Mouse (Mus musculus): ENCODE measurements around the gene Rtel1. TPM values are rescaled to one million over a fixed set of nuclear protein-coding genes. Genes with fewer than 3 reads are reported as not detected.

The Rtel1 gene
- polyA plus RNA-seq, 1 experiment from 2014 or later: 72.4 TPM

DNA sequence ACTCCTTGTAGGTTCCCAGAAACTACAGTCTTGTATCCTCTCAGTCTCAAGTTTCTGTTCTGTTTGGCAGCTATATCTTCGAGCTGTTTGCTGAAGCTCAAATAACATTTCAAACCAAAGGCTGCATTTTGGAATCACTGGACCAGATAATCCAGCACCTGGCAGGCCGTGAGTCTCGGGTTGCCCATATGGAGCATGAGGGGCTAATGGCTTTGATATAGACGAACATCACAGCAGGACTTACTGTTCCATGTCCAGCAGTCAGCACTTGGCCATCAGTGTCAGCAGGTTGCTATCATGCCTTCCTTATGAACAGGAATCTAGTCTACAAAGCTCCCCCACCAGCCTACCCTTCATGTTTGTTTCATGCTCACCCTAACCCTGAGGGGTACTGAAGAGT, 20.9 kb downstream of the Rtel1 start:
- H3K4me1 ChIP-seq: no peaks in the 10 kb centered on the region
- no peak for DNase-seq (ENCODE audit: low spot score)
- H3K27me3 ChIP-seq (replicated peaks; ENCODE audit: low read depth, poor library complexity, severe bottlenecking): no peaks in the 10 kb centered on the region
- no peaks in the 10 kb centered on the region for H3K9me3 ChIP-seq
- no peak overlapping the region for H3K4me3 ChIP-seq
- WGBS: 86% methylated on average over 4 of the region's 4 CpGs
- no peak overlapping the region for H3K27ac ChIP-seq (replicated peaks)
- H3K36me3 ChIP-seq (replicated peaks): peaks cover 95% of the 10 kb centered on the region

GRCm38 (mm10) chr2:181342766-181343165, 23.2 kb downstream of the Rtel1 start:
- peaks cover 95% of the 10 kb centered on the region for H3K36me3 ChIP-seq (replicated peaks)
- no peak overlapping the region for H3K27ac ChIP-seq (replicated peaks)
- no peak overlapping the region for H3K4me3 ChIP-seq
- no peak for DNase-seq (ENCODE audit: low spot score)
- H3K27me3 ChIP-seq (replicated peaks; ENCODE audit: low read depth, poor library complexity, severe bottlenecking): no peaks in the 10 kb centered on the region
- no peaks in the 10 kb centered on the region for H3K9me3 ChIP-seq
- WGBS: 97% methylated on average over 6 of the region's 6 CpGs
- H3K4me1 ChIP-seq: no peaks in the 10 kb centered on the region

DNA sequence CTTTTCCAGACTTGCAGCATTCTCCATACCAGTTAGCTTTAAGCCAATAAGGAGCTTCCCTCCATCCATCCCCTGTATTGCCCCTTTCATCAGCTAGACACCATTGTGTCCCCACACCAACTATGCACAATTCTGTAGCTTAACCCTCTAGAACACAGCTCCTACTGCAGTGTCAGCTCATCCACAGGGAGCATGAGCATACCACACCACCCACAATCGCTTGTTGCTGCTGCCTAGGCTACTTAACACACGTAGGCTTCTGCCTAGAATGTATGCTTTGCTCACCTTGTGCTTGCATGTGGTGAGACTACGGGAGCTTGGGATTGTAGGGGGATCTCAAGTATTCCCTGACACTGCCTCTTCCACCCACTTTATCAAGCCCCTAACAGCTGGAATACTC, 37.2 kb downstream of the Rtel1 start:
- 81% methylated on average over 3 of the region's 3 CpGs for WGBS
- Histone ChIP-seq H3K4me3 (no peak overlapping the region), H3K4me1 (no peaks in the 10 kb centered on the region), H3K9me3 (no peaks in the 10 kb centered on the region), H3K27me3 (replicated peaks; ENCODE audit: low read depth, poor library complexity, severe bottlenecking) (no peaks in the 10 kb centered on the region), H3K36me3 (replicated peaks) (peaks cover 100% of the 10 kb centered on the region), H3K27ac (replicated peaks) (no peak overlapping the region)
- no peak for DNase-seq (ENCODE audit: low spot score)

GRCm38 (mm10) chr2:181363946-181364345, 44.4 kb downstream of the Rtel1 start:
- DNase-seq (ENCODE audit: low spot score): no peak
- no peaks in the 10 kb centered on the region for H3K27me3 ChIP-seq (replicated peaks; ENCODE audit: low read depth, poor library complexity, severe bottlenecking)
- H3K9me3 ChIP-seq: no peaks in the 10 kb centered on the region
- peaks cover 38% of the 10 kb centered on the region for H3K4me1 ChIP-seq
- H3K27ac ChIP-seq (replicated peaks): no peak overlapping the region
- peak overlapping the region; percentile 85 for H3K4me3 ChIP-seq
- 72% methylated on average over 3 of the region's 3 CpGs for WGBS
- H3K36me3 ChIP-seq (replicated peaks): peaks cover 64% of the 10 kb centered on the region

GRCm38 (mm10) chr2:181364487-181364859, 44.9 kb downstream of the Rtel1 start:
- H3K9me3 ChIP-seq: no peaks in the 10 kb centered on the region
- peak overlapping the region; percentile 85 for H3K4me3 ChIP-seq
- WGBS: 11% methylated on average over 14 of the region's 14 CpGs
- no peak for DNase-seq (ENCODE audit: low spot score)
- H3K36me3 ChIP-seq (replicated peaks): peaks cover 64% of the 10 kb centered on the region
- H3K27me3 ChIP-seq (replicated peaks; ENCODE audit: low read depth, poor library complexity, severe bottlenecking): no peaks in the 10 kb centered on the region
- H3K27ac ChIP-seq (replicated peaks): peak overlapping the region; percentile 92
- peaks cover 38% of the 10 kb centered on the region for H3K4me1 ChIP-seq

GRCm38 (mm10) chr2:181364860-181365596, 45.5 kb downstream of the Rtel1 start, which contains the start of the genes Zgpat and Arfrp1:
Gene Zgpat (plus strand): TSS chr2:181364928.
Gene Arfrp1 (minus strand): TSS chr2:181365404.
- H3K27me3 ChIP-seq (replicated peaks; ENCODE audit: low read depth, poor library complexity, severe bottlenecking): no peaks in the 10 kb centered on the region
- peaks cover 64% of the 10 kb centered on the region for H3K36me3 ChIP-seq (replicated peaks)
- WGBS: under 1% methylated on average over 71 of the region's 71 CpGs
- H3K4me3 ChIP-seq: peak within 1 kb of the TSS; percentile 85
- H3K4me1 ChIP-seq: peaks cover 38% of the 10 kb centered on the region
- peak; percentile 94 for DNase-seq (ENCODE audit: low spot score)
- H3K9me3 ChIP-seq: no peaks in the 10 kb centered on the region
- peak within 1 kb of the TSS; percentile 92 for H3K27ac ChIP-seq (replicated peaks)

DNA sequence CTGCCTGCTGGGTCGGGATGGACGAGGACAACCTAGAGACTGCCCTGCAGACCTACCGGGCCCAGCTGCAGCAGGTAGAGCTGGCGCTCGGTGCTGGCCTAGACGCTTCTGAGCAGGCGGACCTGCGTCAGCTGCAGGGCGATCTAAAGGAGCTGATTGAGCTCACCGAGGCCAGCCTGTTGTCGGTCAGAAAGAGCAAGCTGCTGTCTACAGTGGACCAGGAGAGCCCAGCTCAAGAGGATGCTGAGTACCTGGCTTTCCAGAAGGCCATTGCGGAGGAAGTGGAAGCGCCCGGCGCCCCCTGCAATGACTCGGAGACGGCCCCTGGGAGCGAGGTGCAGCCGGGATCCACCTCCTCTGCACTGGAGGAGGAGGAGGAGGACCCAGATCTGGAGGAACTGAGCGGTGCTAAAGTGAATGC, 46.1 kb downstream of the Rtel1 start:
- peaks cover 38% of the 10 kb centered on the region for H3K4me1 ChIP-seq
- DNase-seq (ENCODE audit: low spot score): peak; percentile 51
- H3K9me3 ChIP-seq: no peaks in the 10 kb centered on the region
- H3K4me3 ChIP-seq: peak overlapping the region; percentile 85
- H3K27ac ChIP-seq (replicated peaks): peak overlapping the region; percentile 92
- under 1% methylated on average over 20 of the region's 20 CpGs for WGBS
- H3K36me3 ChIP-seq (replicated peaks): peaks cover 64% of the 10 kb centered on the region
- H3K27me3 ChIP-seq (replicated peaks; ENCODE audit: low read depth, poor library complexity, severe bottlenecking): no peaks in the 10 kb centered on the region

DNA sequence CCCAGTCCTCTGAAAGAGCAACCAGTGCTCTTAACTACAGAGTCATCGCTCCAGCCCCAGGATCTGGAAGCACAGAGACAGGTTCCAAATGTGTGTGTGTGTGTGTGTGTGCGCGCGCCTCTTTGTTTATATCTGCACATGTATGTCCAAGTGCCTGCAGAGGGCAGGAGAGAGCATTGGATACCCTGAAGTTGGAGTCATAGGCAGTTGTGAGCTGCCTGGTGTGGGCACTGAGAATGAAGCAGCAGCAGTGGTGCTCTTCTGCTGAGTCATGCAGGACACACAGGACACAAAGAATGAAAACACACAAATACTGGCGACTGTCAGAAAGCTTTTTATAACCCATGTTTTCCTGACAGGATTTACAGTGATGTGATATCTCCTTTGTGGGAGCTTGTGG, 50.5 kb downstream of the Rtel1 start:
- Histone ChIP-seq H3K27ac (replicated peaks) (no peak overlapping the region), H3K9me3 (no peaks in the 10 kb centered on the region), H3K36me3 (replicated peaks) (peaks cover 45% of the 10 kb centered on the region), H3K27me3 (replicated peaks; ENCODE audit: low read depth, poor library complexity, severe bottlenecking) (no peaks in the 10 kb centered on the region), H3K4me1 (peaks cover 28% of the 10 kb centered on the region), H3K4me3 (no peak overlapping the region)
- WGBS: 96% methylated on average over 5 of the region's 5 CpGs
- DNase-seq (ENCODE audit: low spot score): no peak

GRCm38 (mm10) chr2:181375787-181376186, 56.2 kb downstream of the Rtel1 start:
- Histone ChIP-seq H3K4me3 (no peak overlapping the region), H3K36me3 (replicated peaks) (peaks cover 50% of the 10 kb centered on the region), H3K27ac (replicated peaks) (no peak overlapping the region)

GRCm38 (mm10) chr2:181377230-181377629, 57.7 kb downstream of the Rtel1 start:
- H3K4me1 ChIP-seq: no peaks in the 10 kb centered on the region
- no peak overlapping the region for H3K27ac ChIP-seq (replicated peaks)
- H3K27me3 ChIP-seq (replicated peaks; ENCODE audit: low read depth, poor library complexity, severe bottlenecking): no peaks in the 10 kb centered on the region
- DNase-seq (ENCODE audit: low spot score): no peak
- 85% methylated on average over 2 of the region's 2 CpGs for WGBS
- no peaks in the 10 kb centered on the region for H3K9me3 ChIP-seq
- H3K36me3 ChIP-seq (replicated peaks): peaks cover 51% of the 10 kb centered on the region
- H3K4me3 ChIP-seq: no peak overlapping the region

More at GRCm38 (mm10) chr2:181375787-181376186, 56.2 kb downstream of the Rtel1 start:
- Histone ChIP-seq H3K9me3 (no peaks in the 10 kb centered on the region), H3K27me3 (replicated peaks; ENCODE audit: low read depth, poor library complexity, severe bottlenecking) (no peaks in the 10 kb centered on the region), H3K4me1 (no peaks in the 10 kb centered on the region)
- WGBS: 92% methylated on average over 2 of the region's 2 CpGs
- DNase-seq (ENCODE audit: low spot score): no peak

DNA sequence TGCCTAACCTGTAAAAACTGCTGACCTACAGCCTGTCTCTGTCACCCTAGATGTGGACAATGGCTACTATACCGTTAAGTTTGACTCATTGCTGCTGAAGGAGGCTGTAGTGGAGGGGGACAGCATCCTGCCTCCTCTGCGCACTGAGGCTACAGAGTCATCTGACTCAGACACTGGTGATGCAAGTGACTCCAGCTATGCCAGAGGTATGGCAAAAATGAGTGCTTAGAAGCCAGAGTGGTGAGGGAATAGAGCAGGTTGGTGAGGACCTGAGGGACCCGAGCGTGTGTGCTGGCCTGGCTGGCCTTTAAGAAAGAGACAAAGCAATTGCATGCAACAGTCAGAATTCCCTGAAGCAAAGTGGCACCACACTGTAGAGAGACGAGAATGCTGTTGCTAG, 59.2 kb downstream of the Rtel1 start:
- no peaks in the 10 kb centered on the region for H3K4me1 ChIP-seq
- WGBS: 88% methylated on average over 5 of the region's 5 CpGs
- DNase-seq (ENCODE audit: low spot score): no peak

DNA sequence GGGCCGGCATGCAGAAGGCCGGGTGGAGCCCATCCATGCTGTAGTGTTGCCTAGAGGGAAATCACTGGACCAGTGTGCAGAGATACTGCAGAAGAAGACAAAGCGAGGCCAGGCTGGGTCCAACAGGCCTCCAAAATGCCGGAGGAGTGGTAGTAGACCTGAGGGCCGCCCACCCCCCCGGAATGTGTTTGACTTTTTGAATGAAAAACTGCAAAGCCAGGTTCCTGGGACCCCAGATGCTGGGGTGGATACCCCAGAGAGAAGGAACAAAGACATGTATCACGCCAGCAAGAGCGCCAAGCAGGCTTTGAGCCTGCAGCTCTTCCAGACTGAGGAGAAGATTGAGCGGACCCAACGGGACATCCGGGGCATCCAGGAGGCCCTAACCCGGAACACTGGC, 60.2 kb downstream of the Rtel1 start, which contains the start of gene Lime1:
Gene Lime1 (plus strand): TSS at position 301 of the 400 bp plus-strand sequence.
- H3K36me3 ChIP-seq (replicated peaks): peaks cover 77% of the 10 kb centered on the region

More for the DNA sequence above, 59.2 kb downstream of the Rtel1 start:
- Histone ChIP-seq H3K4me3 (no peak overlapping the region), H3K27me3 (replicated peaks; ENCODE audit: low read depth, poor library complexity, severe bottlenecking) (no peaks in the 10 kb centered on the region), H3K27ac (replicated peaks) (no peak overlapping the region), H3K9me3 (no peaks in the 10 kb centered on the region), H3K36me3 (replicated peaks) (peaks cover 66% of the 10 kb centered on the region)

DNA sequence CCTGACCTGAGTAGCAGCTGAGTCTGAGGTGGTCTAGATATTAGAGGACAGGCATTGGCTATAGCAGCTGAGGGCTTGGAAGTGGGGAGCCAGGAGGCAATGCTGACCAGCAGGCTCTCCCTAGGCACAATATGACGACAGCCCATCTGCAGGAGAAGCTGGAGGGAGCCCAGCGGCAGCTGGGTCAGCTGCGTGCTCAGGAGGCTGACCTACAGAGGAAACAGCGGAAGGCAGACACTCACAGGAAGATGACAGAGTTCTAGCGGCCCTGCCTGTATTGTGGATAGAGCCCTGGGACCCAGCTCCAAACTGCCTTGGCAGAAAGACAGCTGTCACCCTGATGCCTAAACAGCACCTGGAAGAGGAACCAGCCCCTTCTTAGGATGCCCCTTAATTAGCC, 60.7 kb downstream of the Rtel1 start:
- Histone ChIP-seq H3K27me3 (replicated peaks; ENCODE audit: low read depth, poor library complexity, severe bottlenecking) (no peaks in the 10 kb centered on the region), H3K4me1 (no peaks in the 10 kb centered on the region), H3K4me3 (no peak overlapping the region), H3K27ac (replicated peaks) (no peak overlapping the region), H3K36me3 (replicated peaks) (peaks cover 81% of the 10 kb centered on the region), H3K9me3 (no peaks in the 10 kb centered on the region)
- 88% methylated on average over 5 of the region's 5 CpGs for WGBS
- no peak for DNase-seq (ENCODE audit: low spot score)

More for the DNA sequence above, 60.2 kb downstream of the Rtel1 start, which contains the start of gene Lime1:
- Histone ChIP-seq H3K9me3 (no peaks in the 10 kb centered on the region), H3K4me1 (no peaks in the 10 kb centered on the region), H3K27ac (replicated peaks) (no peak within 1 kb of the TSS), H3K4me3 (no peak within 1 kb of the TSS), H3K27me3 (replicated peaks; ENCODE audit: low read depth, poor library complexity, severe bottlenecking) (no peaks in the 10 kb centered on the region)
- WGBS: 94% methylated on average over 12 of the region's 12 CpGs
- DNase-seq (ENCODE audit: low spot score): no peak

Data from embryonic facial prominence, embryonic 10.5 days (tissue).